Mouse (Mus musculus) brain, adult 2 months (tissue): ENCODE data around the gene Hoxc11.

Experiments used
- DNase-seq: peaks from one replicate; pipeline ENCODE4 v3.0.0; 2011; ENCODE audit warnings: low read depth, low spot score

Hoxc11 gene

DNA sequence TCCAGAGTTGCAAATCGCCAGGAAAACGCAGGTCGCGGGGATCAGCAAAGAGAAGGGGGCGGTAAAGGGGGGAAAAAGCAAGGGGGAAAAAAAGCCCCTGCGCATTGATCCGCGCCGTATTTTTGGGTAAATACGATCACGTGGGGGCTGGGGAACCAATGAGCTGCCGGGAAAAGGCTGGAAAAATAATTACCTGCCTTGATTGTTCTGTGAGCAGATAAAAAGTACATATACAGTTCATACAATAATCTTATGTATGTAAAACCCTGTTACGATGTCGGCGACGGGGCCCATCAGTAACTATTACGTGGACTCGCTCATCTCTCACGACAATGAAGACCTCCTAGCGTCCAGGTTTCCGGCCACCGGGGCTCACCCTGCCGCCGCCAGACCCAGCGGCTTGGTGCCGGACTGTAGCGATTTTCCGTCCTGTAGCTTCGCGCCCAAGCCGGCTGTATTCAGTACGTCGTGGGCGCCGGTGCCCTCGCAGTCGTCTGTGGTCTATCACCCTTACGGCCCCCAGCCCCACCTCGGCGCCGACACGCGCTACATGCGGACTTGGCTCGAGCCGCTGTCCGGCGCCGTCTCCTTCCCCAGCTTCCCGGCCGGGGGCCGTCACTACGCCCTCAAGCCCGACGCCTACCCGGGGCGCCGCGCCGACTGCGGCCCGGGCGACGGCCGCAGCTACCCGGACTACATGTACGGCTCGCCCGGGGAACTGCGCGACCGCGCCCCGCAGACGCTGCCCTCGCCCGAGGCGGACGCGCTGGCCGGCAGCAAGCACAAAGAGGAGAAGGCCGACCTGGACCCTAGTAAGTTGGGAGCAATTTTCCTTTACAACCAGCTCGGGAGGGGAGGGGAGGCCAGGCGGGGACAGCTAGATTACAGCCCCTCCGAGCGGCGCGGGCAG lies 27.4 kb downstream of the Hoxc11 start:
- DNase-seq: no peak

DNA sequence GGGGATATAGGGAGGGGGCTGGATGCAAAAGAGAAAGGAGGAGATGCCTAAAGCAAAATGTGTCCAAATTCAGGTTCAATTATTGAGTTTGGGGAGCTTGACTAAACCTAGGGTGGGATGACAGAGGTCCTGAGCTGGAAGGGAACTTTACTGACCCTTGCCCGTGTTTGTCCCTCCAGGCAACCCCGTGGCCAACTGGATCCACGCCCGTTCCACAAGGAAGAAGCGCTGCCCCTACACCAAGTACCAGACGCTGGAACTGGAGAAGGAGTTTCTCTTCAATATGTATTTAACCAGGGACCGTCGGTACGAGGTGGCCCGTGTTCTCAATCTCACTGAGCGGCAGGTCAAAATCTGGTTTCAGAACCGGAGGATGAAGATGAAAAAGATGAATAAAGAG lies 29.5 kb downstream of the Hoxc11 start:
- no peak for DNase-seq

DNA sequence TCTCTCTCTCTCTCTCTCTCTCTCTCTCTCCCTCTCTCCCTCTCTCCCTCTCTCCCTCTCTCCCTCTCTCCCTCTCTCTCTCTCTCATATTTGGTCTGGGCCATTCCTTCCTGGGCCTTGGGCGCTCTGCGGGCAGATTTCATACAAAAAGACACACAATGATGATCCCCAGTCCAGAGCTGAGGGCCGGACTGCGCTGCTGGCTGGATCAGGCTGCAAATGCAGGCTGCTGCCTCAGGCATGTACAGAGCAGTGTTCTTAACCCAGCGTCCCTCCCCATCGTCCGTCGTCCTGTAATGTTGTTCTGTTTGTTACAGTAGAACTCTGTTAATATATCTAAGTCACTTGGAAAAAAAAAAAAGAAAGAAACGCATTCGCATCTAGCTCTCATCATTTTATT lies 30.3 kb downstream of the Hoxc11 start:
- DNase-seq: no peak

DNA sequence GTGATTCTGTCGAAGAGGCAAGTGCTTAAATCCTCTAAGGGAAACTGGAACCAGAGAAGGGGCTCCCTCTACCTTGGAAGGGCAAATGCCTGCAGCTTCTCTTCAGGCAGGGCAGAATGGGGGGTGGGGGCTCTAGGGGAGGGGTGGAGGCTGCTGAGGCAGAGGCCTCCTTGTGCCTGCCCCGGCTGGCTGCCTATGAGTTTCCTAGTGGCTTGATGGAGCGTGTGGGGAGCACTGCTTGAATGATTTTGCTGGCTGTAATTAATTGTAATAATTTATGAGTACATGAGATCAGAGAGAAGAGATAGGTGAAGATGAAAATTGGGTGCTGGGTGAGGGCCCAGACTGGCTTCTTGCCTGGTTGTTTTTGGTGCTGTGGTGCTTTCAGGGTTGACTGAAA lies 30.7 kb downstream of the Hoxc11 start:
- DNase-seq: no peak

DNA sequence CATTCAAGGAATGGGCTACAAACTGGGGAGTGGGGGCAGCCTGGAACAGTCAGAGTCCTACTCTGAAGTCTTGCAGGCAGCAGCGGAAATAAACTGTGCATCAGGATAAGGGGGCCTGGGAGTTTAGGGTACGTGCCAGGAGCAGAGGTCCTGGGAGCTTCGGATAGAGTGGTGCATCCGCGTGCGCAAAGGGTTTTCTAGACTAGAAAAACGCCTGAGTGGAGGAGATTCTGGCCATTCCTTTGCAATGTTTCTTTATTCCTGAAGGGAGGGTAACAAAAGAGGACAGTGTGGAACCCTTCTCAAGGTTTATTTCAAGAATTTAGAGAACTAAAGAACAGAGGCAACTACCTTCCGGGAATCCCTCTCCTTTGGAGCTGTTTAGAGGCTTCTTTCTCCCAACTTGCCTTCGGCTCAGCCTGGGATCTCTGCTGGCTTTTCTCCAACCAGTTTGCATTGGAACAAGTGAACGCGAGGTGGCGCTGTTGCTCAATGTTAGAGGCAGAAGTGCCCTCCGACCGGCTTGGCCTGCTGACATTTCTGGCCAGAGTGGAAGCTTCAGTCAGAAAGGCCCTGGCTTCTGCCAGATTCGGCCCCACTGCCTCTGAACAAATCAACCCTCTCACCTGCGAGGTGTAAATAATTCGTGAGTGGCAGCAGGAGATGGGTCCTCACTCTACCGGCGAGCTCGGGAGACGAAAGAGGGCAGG lies 33.1 kb downstream of the Hoxc11 start:
- DNase-seq: peak; percentile 92

DNA sequence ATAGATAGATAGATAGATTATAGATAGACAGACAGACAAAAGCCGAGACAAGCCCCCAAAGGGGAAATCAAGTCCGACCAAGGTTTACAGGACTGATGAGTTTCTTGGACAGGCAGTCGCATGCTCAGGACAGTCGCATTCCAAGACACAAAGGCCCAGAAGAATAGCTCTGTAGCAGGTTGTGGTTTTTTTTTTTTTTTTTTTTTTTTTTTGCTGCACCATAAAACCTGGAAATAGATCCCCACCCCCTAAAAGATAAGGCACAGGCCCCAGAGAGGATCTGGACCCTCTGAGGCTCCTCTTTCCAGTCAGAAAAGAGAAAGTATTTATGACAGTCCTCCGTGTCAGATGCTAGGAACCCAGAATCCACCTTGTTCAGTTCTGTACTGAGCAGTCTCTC lies 33.9 kb downstream of the Hoxc11 start:
- no peak for DNase-seq

DNA sequence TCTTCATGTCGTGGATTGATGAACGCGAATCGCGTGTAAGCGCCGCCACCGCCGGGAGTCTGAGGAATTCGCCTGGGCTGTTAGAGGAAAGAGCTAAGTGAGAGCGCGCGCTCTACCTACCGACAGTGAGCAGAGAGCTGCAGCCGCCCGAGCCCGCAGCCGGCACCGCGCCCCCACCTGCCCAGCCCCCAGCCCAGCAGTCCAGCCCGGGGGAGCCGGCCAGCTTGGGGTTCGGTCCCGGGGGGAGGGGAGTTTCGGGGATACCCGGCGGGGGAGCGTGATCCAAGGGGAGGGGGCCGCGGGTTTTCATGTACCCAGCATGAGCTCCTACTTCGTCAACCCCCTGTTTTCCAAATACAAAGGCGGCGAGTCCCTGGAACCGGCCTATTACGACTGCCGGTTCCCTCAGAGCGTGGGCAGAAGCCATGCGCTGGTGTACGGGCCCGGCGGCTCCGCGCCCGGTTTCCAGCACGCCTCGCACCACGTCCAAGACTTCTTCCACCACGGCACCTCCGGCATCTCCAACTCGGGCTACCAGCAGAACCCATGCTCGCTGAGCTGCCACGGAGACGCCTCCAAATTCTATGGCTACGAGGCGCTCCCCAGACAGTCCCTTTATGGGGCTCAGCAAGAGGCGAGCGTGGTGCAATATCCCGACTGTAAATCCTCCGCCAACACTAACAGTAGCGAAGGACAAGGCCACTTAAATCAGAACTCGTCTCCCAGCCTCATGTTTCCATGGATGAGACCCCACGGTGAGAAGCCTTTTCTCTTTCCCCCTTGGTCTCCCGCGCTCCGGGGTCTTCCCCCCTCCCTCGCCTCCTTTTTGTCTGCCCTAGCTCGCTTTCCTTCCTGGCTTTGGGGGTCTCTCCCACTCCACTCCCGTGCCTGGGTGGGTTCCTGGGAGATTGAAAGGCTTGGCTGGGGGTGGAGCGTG lies 36.5 kb downstream of the Hoxc11 start, which contains the start of gene Hoxc8:
Gene Hoxc8 (plus strand): TSS at position 147 of the 937 bp plus-strand sequence.
- no peak for DNase-seq

DNA sequence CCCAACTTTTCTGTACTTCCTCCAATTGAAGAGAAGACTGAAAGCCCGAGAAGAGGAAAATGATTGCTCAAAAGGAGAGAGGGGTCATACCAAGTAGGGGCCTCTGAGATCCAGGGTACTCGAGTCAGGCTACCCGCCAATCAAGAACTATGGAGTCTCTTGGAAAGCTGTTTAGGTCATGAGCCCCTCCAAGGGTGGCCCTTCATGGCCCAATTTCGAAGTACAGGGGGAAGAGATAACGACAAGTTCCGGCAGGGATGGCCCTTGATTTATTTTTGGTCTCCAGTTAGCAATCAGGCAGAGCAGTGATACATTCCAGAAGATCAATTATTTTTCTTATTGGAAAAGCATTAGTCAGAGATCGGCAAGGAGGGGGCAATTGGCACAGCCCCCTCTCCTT lies 37.6 kb downstream of the Hoxc11 start:
- no peak for DNase-seq

DNA sequence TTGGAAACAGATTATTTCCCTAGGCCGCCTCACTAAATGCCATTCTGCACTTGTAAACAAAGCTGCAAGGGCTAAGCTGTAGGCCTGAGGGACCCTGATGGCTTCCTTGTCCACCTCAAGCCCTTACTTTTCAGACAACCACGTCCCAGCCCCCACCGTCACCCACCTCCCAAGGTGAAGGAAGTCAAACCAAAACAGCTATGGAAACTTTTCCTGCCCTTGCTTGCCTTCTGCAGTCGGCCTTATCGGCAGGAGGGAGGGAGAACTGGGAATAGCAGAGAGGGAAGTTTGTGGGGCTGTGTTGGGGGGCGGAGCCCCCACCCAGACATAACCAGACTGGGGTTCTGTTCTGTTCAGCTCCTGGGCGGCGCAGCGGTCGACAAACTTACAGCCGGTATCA lies 38.0 kb downstream of the Hoxc11 start:
- DNase-seq: no peak

DNA sequence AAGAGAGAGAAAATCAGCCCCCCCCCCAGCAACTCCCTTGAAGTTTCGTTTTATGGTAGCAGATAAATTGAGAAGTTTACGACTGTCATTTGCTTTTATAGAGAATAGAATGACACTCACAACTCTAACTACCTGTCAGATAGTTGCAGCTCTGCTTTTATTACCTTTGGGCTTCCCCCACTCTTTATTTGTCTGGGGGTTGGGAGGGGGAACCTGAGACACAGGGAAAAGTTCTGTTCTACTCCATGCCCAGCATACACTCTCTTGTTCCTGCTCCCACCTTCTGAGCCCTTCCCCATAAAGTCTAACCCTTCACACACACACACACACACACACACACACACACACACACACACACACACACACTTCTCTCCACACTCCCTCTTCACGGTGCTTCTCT lies 38.6 kb downstream of the Hoxc11 start:
- no peak for DNase-seq

DNA sequence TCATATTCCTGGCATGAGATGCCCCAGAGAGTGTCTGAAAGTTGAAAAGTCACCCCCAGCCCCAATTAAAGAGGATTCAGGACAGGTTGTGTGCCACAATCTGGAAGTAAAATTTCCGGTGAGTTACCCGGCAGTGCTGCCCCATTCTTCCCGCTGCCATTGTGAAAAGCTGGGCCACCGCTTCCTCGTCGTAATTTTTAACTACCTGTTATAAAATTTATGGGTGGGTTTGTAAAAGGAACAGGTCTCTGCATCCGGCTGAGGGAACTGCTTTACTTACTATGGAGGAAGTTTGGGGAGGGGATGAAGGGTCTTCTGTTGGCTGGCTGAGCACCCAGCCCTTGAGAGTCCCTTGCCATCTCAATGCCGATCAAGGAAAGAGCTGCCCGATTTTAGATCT lies 42.3 kb downstream of the Hoxc11 start:
- DNase-seq: no peak

DNA sequence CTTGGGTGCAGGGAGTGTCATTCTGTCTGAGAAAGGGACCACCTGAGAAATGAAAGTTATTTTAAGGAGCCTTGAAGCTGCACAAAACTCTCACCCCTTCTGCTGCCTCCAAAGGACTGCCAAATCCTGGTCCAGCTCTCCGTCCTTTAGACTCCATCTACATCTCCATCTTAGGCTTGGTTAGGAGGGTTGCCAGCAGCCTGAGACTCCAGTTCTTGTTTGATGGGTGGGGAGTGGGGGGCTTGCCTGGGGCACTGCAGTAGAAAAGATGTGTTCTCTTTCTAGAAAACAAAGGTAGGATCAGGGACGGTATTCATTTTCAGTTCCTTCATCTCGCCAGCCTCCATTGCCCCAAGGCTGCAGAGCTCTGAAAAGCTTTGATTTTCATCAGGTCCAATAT lies 43.2 kb downstream of the Hoxc11 start:
- DNase-seq: no peak

DNA sequence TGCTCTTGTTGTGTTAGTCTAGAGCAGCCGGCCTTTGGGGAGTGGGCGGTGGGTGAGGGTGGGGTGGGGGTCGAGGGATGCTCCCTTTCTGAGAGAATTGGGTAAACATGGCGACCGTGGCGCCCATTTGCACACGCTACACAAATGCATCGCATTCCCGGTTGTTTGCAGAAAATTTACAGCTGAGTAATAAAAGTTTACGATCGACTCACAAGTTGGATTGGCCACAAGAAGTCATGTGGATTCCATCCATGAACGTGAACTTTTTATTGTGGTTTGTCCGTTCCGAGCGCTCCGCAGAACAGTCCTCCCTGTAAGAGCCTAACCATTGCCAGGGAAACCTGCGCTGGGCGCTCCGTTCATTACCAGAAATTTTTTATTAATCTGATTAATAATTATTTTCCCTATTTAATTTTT lies 43.7 kb downstream of the Hoxc11 start, which contains the start of gene Hoxc6:
Gene Hoxc6 (plus strand): TSS at position 319 of the 417 bp plus-strand sequence.
- DNase-seq: no peak

DNA sequence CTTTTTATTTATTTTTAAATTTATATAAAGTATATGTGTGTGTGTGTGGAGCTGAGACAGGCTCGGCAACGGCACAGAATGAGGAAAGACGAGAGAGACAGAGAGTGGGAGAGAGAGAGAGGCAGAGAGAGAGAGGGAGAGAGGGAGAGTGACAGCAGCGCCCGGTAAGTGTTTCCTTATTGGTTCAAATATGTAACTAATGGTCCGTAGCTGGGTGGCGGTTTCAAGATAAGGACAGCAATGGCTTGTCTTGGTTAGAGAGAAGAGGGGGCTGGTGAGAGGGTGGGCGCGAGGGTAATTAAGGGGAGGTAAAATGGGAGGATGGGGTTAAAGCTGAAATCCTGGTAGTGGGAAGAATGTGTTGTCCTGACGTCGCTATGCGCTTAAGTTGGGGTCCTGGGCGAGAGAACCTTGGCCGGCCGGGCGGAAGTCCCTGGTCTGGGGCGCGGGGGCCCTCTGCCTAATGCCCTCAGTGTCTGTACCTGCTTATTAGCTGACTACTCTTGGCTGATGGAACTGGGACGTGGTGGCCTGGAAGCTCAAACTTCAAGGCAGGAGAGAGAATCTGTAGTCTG lies 44.5 kb downstream of the Hoxc11 start:
- DNase-seq: no peak

DNA sequence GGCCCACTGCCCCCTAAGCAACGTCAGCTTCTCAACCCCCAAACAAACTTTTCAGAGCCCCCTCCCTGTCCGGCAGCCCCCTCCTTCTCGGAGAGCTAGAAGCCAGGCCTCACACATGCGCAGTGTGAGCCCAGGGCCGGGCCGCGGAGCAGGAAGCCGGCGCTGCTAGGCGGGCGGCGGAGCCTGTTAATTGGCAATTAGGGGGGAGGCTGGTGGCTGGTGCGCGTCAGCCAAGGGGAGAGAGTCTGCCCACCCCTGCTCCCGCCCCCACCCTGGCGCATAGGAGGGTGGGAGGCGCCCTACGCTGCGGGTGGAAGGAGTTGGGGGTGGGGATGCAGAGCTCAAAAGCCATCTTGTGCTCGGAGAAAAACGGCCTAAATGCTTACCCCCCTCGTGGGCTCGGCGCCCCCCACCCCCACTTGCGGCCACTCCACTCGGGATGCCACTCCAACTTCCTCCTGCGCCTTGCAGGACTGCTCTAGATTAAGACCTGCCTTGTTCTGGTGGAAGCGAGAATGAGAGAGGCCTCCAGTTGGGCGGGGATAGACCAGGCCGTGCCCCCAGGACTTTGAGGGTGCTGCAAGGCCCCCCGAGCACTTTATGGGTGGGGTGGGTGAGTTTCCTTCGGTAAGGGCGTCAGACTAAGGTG lies 45.1 kb downstream of the Hoxc11 start:
- peak; percentile 22 for DNase-seq

DNA sequence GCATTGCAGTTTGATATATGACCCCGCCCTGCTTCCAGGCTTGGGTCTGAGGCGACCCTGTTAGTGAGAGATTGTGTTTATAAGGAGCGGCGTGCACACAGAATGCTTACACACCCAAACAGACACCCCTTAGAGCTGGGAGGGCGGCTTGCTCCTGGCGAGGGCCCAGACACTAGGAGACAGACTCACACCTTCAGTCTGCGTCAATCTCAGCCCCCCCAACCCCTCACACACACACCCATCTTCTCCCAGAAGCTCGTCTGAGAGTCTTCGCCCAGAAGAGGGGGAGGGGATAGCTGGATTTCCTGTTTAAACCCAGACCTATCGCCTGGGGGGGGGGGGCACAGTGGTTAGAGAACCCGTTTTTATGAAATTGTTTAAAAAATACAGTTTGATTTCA lies 45.7 kb downstream of the Hoxc11 start:
- DNase-seq: no peak

DNA sequence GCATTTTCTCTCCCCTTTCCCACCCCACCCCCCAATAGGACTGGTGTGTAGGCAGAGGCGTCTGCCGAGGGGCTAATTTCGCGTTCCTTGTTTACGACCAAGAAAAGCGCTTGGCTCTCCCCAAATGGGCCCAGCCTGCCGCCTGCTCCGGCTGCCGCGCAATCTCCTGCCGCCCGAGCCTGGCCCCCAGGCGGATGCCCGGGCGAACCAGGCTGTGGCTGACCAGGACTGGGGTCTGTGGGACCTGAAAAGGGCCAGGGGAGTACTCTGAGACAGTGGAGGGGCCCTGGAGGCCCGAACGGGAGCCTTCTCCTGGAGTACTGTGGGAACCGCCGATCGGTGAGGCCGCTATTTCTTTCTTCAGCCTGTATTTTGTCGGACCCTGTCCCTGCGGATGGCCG lies 46.3 kb downstream of the Hoxc11 start:
- DNase-seq: no peak

DNA sequence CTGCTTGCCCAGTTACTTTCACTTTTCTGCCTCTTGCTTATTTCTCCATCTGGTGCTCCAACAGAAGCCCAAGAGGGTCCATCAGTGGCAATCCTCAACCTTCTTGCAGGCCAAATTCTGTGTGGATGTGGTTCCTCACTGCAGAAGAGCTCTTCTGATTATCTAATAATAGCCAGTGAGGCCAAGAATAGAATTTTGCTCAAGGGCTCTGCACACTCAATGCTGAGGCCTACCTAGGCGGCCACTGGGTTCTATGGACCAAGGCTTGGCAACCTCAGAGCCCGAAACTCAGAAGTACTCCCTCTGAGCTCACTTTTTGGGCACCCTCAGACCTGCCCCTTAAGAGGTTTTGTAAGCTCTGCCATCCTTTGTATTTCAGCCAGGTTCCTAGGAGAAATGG lies 47.1 kb downstream of the Hoxc11 start:
- DNase-seq: no peak

DNA sequence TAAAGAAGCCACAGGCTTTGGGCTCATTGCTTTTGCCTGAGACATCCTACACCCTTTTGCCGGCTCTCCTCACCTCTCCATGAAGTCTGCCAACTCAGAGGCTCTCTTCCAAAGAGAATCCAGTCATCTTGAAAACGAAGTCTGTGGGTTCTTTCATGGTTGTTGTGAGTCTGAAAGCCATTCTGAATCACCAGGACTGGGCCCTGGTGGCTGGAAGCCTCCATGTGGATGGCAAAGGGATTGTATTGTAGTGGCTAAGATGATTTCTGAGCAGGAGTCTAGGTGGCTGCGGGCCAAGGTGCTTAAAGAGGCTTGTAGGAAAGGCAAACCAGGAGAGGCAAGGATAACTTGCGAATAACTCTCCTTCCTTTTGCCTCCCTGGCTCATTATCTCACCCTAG lies 47.9 kb downstream of the Hoxc11 start:
- DNase-seq: no peak

DNA sequence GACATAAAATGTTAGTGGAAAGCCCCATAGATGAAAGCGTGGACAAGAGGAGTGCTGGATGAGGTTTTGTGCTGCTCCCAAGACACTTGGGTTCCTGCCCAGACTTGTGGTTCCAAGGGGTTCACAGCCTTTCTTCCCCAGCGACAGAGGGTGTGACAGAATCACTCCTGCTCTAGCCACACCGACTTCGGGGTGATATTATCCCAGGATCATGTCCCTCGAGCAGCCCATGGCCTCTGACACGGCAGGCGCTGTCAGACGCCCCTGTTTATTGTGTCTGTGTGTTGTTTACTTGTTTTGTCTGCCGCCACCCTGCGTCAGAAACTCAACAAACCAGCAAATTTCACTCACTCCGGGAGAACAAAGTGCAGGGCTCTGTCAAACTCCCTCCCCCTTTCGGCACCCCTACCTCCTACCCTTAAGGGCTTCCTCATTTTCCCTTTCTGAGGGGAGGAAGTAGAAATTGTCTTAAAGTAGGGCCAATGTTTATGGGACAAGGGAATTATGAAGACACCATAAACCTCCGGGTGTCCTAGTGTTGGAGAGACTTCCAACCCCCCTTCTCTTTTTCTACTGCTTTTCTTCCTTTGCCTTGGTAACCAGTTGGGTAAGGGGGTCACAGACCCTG lies 48.7 kb downstream of the Hoxc11 start:
- DNase-seq: no peak
